Mouse (Mus musculus) ES-E14 (cell line): ENCODE measurements around the gene Gm10638.

ENCODE experiments used
- CHD2 ChIP-seq: IDR thresholded peaks from 2 replicates; pipeline ENCODE4 v1.6.1; 2014; ENCODE audit warnings: mild to moderate bottlenecking, low read depth, low read length, inconsistent platforms
- HCFC1 ChIP-seq: IDR thresholded peaks from 2 replicates; pipeline ENCODE4 v1.6.1; 2012; ENCODE audit warnings: low read length, inconsistent platforms, borderline replicate concordance; ENCODE audit not compliant: insufficient read depth
- MAFK ChIP-seq: IDR thresholded peaks from 2 replicates; pipeline ENCODE4 v1.6.1; 2014; ENCODE audit warnings: mild to moderate bottlenecking, low read depth, low read length, inconsistent platforms; ENCODE audit not compliant: insufficient read depth
- ZC3H11A ChIP-seq: IDR thresholded peaks from 2 replicates; pipeline ENCODE4 v1.6.1; 2012; ENCODE audit warnings: low read depth, mild to moderate bottlenecking, inconsistent platforms, low read length, borderline replicate concordance
- ZNF384 ChIP-seq: IDR thresholded peaks from 2 replicates; pipeline ENCODE4 v1.6.1; 2012; ENCODE audit warnings: low read depth, low read length, inconsistent platforms

GRCm38 (mm10) chr8:86720756-86721459, 24.6 kb upstream of the Gm10638 start:
- TF ChIP-seq HCFC1 (no peak), ZC3H11A (no peak), CHD2 (no peak), MAFK (no peak), ZNF384 (no peak)
